Mouse (Mus musculus) cerebellum, adult 8-10 months (tissue): ENCODE measurements around the gene Acvr1c.
A peak's percentile ranks its signal among the peaks of the same experiment; 100 is the strongest.

Source experiments
- DNase-seq: peaks from one replicate; pipeline ENCODE4 v3.0.0; 2022

Gene Acvr1c

GRCm38 (mm10) chr2:58282259-58282910, 75.3 kb downstream of the Acvr1c start:
- DNase-seq: peak; percentile 45

GRCm38 (mm10) chr2:58281046-58281445, 76.6 kb downstream of the Acvr1c start:
- DNase-seq: no peak

GRCm38 (mm10) chr2:58279163-58279562, 78.5 kb downstream of the Acvr1c start:
- DNase-seq: no peak

GRCm38 (mm10) chr2:58276454-58276853, 81.2 kb downstream of the Acvr1c start:
- no peak for DNase-seq

- DNase-seq: peak; percentile 5
Measured at GRCm38 (mm10) chr2:58240639-58241038, 117.1 kb downstream of the Acvr1c start.

GRCm38 (mm10) chr2:58237487-58237886, 120.2 kb downstream of the Acvr1c start:
- no peak for DNase-seq
